Mouse (Mus musculus) embryonic facial prominence, embryonic 11.5 days (tissue): ENCODE results near the gene Krtcap2. TPM values are rescaled to one million over a fixed set of nuclear protein-coding genes. Genes with fewer than 3 reads are reported as not detected.

Experiments
- ATAC-seq: fragments of 200-750 bp; cut with Nextera tagmentation; replicated peaks from 2 replicates; pipeline ENCODE4 v1.8.0; 2017; ENCODE audit warnings: low read depth; ENCODE audit not compliant: insufficient number of reproducible peaks, low FRiP score, low TSS enrichment
- DNase-seq: peaks from one replicate; pipeline ENCODE4 v3.0.0-alpha.2; 2015; ENCODE audit warnings: low spot score
- H3K27ac ChIP-seq: fragments of 300-500 bp; sonication (generic); replicated peaks from 2 replicates; pipeline ENCODE4 v1.5.1; 2014; ENCODE audit warnings: mild to moderate bottlenecking, low read depth, low read length, control low read depth
- H3K27me3 ChIP-seq: fragments of 300-500 bp; sonication (generic); 2 replicates; pipeline ENCODE4 v1.6.1; 2014; ENCODE audit warnings: mild to moderate bottlenecking, low read length, moderate library complexity, mixed read lengths; ENCODE audit not compliant: control insufficient read depth, insufficient read depth
- H3K36me3 ChIP-seq: fragments of 300-500 bp; sonication (generic); replicated peaks from 2 replicates; pipeline ENCODE4 v1.6.1; 2014; ENCODE audit warnings: low read depth, mild to moderate bottlenecking, low read length, moderate library complexity, mixed read lengths; ENCODE audit not compliant: control insufficient read depth, insufficient read depth
- H3K4me1 ChIP-seq: fragments of 300-500 bp; sonication (generic); 2 replicates; pipeline ENCODE4 v1.6.1; 2014; ENCODE audit warnings: low read length, mixed read lengths; ENCODE audit not compliant: control insufficient read depth, insufficient read depth
- H3K4me2 ChIP-seq: fragments of 300-500 bp; sonication (generic); 2 replicates; pipeline ENCODE4 v1.6.1; 2014; ENCODE audit warnings: low read depth, mild to moderate bottlenecking, control low read depth, low read length, moderate library complexity
- H3K4me3 ChIP-seq: fragments of 300-500 bp; sonication (generic); 2 replicates; pipeline ENCODE4 v1.5.1; 2014; ENCODE audit warnings: low read depth, low read length, control low read depth
- H3K9ac ChIP-seq: fragments of 300-500 bp; sonication (generic); replicated peaks from 2 replicates; pipeline ENCODE4 v1.6.1; 2014; ENCODE audit warnings: mild to moderate bottlenecking, control low read depth, low read length
- H3K9me3 ChIP-seq: fragments of 300-500 bp; sonication (generic); replicated peaks from 2 replicates; pipeline ENCODE4 v1.6.1; 2016; ENCODE audit warnings: mild to moderate bottlenecking, low read length, inconsistent platforms, mixed read lengths; ENCODE audit not compliant: control insufficient read depth
- WGBS: fragments of 180-500 bp; shearing (Covaris S2); extraction: QIAGEN DNeasy Blood & Tissue Kit; methylation state at CpG from one replicate; pipeline ENCODE4 v1.1.7; 2014; 5-methylcytosine and 5-hydroxymethylcytosine counted together
- polyA plus RNA-seq: library from polyadenylated mRNA; unstranded; fragments of >200 nt; fragmentation: Nextera tagmentation; extraction: Ambion mirVana; gene quantifications from 2 replicates; pipeline ENCODE4 v1.2.1, GENCODE M21; 2014

Gene Krtcap2
- polyA plus RNA-seq, 1 experiment from 2014 or later, result 287 TPM

GRCm38 (mm10) chr3:89259076-89259475 lies 13.3 kb downstream of the Krtcap2 start, which contains the start of gene Dpm3:
TSS of gene Dpm3 (plus strand) at chr3:89259358.
- Histone ChIP-seq H3K9me3 (no peaks in the 10 kb centered on the region), H3K4me1 (no peaks in the 10 kb centered on the region), H3K27ac (no peak within 1 kb of the TSS), H3K36me3 (no peaks in the 10 kb centered on the region), H3K4me2 (no peak within 1 kb of the TSS; the same call in 1 of the 2 replicates), H3K9ac (no peak within 1 kb of the TSS), H3K27me3 (no peaks in the 10 kb centered on the region), H3K4me3 (no peak within 1 kb of the TSS)
- WGBS, result 68% methylated on average over 7 of the region's 7 CpGs
- DNase-seq (no peak), ATAC-seq (no peak)

DNA sequence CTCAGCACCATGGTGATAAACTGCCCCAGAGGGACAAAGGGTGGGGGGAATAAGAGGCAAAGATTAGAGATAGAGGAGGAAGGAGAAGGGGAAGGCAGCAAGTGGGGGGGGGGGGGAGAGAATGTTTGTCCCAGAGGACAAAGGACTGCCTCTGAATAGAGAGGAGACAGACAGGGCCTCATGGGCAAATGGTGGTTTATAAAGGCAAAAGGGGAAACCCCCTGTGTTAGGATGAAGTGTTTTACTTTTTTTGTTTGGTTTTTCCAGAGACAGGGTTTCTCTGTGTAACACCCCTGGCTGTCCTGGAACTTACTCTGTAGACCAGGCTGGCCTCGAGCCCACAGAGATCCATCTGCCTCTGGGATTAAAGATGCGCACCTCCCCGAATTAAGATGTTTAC lies 14.4 kb downstream of the Krtcap2 start:
- Histone ChIP-seq H3K4me2 (no peak overlapping the region), H3K27ac (no peak overlapping the region), H3K4me3 (no peak overlapping the region), H3K4me1 (no peaks in the 10 kb centered on the region), H3K9ac (no peak overlapping the region), H3K27me3 (no peaks in the 10 kb centered on the region), H3K36me3 (no peaks in the 10 kb centered on the region), H3K9me3 (no peaks in the 10 kb centered on the region)
- no peak for ATAC-seq
- 82% methylated on average over 3 of the region's 3 CpGs for WGBS
- DNase-seq, result no peak

- Histone ChIP-seq H3K27me3 (no peaks in the 10 kb centered on the region), H3K36me3 (no peaks in the 10 kb centered on the region), H3K4me1 (no peaks in the 10 kb centered on the region), H3K9me3 (no peaks in the 10 kb centered on the region), H3K4me2 (no peak overlapping the region), H3K27ac (no peak overlapping the region), H3K9ac (no peak overlapping the region), H3K4me3 (no peak overlapping the region)
- WGBS, result 70% methylated on average over 10 of the region's 10 CpGs
- ATAC-seq, result no peak
- no peak for DNase-seq
These were observed 16.7 kb downstream of the Krtcap2 start for GRCm38 (mm10) chr3:89262417-89262816.

- Histone ChIP-seq H3K4me1 (peaks cover 5% of the 10 kb centered on the region), H3K27ac (no peak overlapping the region), H3K36me3 (no peaks in the 10 kb centered on the region)
These were observed 20.7 kb downstream of the Krtcap2 start for GRCm38 (mm10) chr3:89266439-89266893.

GRCm38 (mm10) chr3:89268916-89269315 lies 23.1 kb downstream of the Krtcap2 start:
- H3K9ac ChIP-seq, result peak overlapping the region; percentile 1; the same call in 1 of the 2 replicates
- DNase-seq, result no peak
- no peak overlapping the region for H3K4me3 ChIP-seq
- H3K4me1 ChIP-seq, result peaks cover 5% of the 10 kb centered on the region
- H3K4me2 ChIP-seq, result no peak overlapping the region
- 55% methylated on average over 8 of the region's 8 CpGs for WGBS
- ATAC-seq, result no peak
- no peaks in the 10 kb centered on the region for H3K9me3 ChIP-seq
- no peaks in the 10 kb centered on the region for H3K27me3 ChIP-seq
- no peaks in the 10 kb centered on the region for H3K36me3 ChIP-seq
- H3K27ac ChIP-seq, result no peak overlapping the region

More at GRCm38 (mm10) chr3:89266439-89266893, 20.7 kb downstream of the Krtcap2 start:
- DNase-seq, result peak; percentile 94
- peak; percentile 87 for ATAC-seq
- Histone ChIP-seq H3K9ac (peak overlapping the region; percentile 73), H3K27me3 (no peaks in the 10 kb centered on the region), H3K9me3 (no peaks in the 10 kb centered on the region), H3K4me2 (peak overlapping the region; percentile 79), H3K4me3 (peak overlapping the region; percentile 55)
- under 1% methylated on average over 20 of the region's 20 CpGs for WGBS

GRCm38 (mm10) chr3:89270051-89270755 lies 24.4 kb downstream of the Krtcap2 start, which contains the start of gene Slc50a1:
TSS of gene Slc50a1 (minus strand) at chr3:89270570.
- 3% methylated on average over 39 of the region's 39 CpGs for WGBS
- Histone ChIP-seq H3K9me3 (no peaks in the 10 kb centered on the region), H3K4me1 (peaks cover 5% of the 10 kb centered on the region), H3K4me3 (peak within 1 kb of the TSS; percentile 50), H3K36me3 (no peaks in the 10 kb centered on the region), H3K27ac (no peak within 1 kb of the TSS; the same call in 1 of the 2 replicates), H3K9ac (peak within 1 kb of the TSS; percentile 79), H3K4me2 (peak within 1 kb of the TSS; percentile 80), H3K27me3 (no peaks in the 10 kb centered on the region)
- ATAC-seq, result no peak
- DNase-seq, result peak; percentile 79

- H3K4me3 ChIP-seq, result no peak overlapping the region; the same call in 1 of the 2 replicates
- no peaks in the 10 kb centered on the region for H3K9me3 ChIP-seq
- peaks cover 5% of the 10 kb centered on the region for H3K4me1 ChIP-seq
- ATAC-seq (no peak), DNase-seq (no peak)
- H3K36me3 ChIP-seq, result no peaks in the 10 kb centered on the region
- 70% methylated on average over 6 of the region's 6 CpGs for WGBS
- H3K27me3 ChIP-seq, result no peaks in the 10 kb centered on the region
- H3K4me2 ChIP-seq, result peak overlapping the region; percentile 80; the same call in 1 of the 2 replicates
- no peak overlapping the region for H3K27ac ChIP-seq
- peak overlapping the region; percentile 79; the same call in 1 of the 2 replicates for H3K9ac ChIP-seq
These were observed 25.1 kb downstream of the Krtcap2 start for GRCm38 (mm10) chr3:89270891-89271290.

DNA sequence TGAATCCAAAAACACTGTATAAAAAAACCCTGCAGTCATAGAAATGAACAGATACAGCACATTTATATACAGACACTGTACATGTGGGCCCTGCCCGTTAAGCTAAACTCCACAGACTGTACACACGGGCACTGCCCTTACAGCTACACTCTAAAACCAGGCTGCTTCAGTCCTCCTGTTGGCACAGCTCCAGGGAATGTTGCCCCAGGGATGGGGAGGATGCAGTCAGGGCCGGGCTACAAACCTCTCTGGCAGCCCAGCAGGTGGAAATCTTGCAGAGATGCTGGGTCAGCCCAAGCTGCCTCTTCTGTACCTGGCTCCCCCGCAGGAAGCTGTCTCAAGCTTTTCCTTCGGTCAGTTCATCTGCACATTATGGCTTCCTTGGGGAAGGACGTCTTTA lies 26.0 kb downstream of the Krtcap2 start:
- no peaks in the 10 kb centered on the region for H3K27me3 ChIP-seq
- 67% methylated on average over 6 of the region's 6 CpGs for WGBS
- no peak for ATAC-seq

More for the DNA sequence above, 26.0 kb downstream of the Krtcap2 start:
- no peak overlapping the region for H3K4me2 ChIP-seq
- H3K9me3 ChIP-seq, result no peaks in the 10 kb centered on the region
- H3K27ac ChIP-seq, result no peak overlapping the region
- no peak overlapping the region for H3K9ac ChIP-seq
- H3K36me3 ChIP-seq, result no peaks in the 10 kb centered on the region
- no peak overlapping the region for H3K4me3 ChIP-seq
- DNase-seq, result no peak
- H3K4me1 ChIP-seq, result peaks cover 5% of the 10 kb centered on the region
